Mouse (Mus musculus): ENCODE results near the gene Kcne1. TPM values are rescaled to one million over a fixed set of nuclear protein-coding genes. Genes with fewer than 3 reads are reported as not detected.

The Kcne1 gene
- total and polyA plus RNA-seq, 3 experiments = 6.9 to 36.5 (median 11.6) TPM

DNA sequence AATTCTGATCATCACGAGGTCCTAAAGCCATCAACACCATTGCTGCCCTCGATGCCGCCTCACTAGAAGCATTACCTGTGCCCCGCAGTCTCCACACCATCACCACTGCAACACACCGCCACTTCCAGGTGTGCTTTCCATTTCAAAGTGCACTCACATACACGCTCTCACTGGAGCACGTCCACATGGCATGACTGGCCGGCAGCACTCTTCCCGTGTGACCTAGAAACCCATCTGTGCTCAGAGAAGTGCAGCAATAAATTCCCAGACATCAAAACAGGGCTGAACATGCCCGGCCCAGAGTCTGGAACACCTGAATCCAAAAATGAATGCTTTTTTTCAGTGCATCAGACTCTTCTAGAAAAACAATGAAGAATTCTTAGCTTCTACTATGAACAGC is 31.4 kb downstream of the Kcne1 start:
- no peaks in the 10 kb centered on the region; the same call in 1 of the 2 replicates for H3K4me1 ChIP-seq (ENCODE audit: control insufficient read depth, insufficient read depth, low read length)
- H3K4me3 ChIP-seq = no peak overlapping the region
- no peak overlapping the region for H3K27ac ChIP-seq
- 93% methylated on average over 10 of the region's 10 CpGs for WGBS
- no peaks in the 10 kb centered on the region for H3K36me3 ChIP-seq (ENCODE audit: control insufficient read depth, insufficient read depth, low read length)
- no peak overlapping the region for H3K9ac ChIP-seq (ENCODE audit: low read depth, low read length)
- intact Hi-C loops (cut with DNase I) = no loop called here
- H3K27me3 ChIP-seq (ENCODE audit: control insufficient read depth, insufficient read depth, low read length) = no peaks in the 10 kb centered on the region
- DNase-seq = no peak
- no peaks in the 10 kb centered on the region for H3K79me2 ChIP-seq (replicated peaks; ENCODE audit: control insufficient read depth, insufficient read depth, low read length)
- TF ChIP-seq POLR2A (IDR thresholded peaks at IDR 0.05; ENCODE audit: insufficient read depth, low read depth, low read length) (no peak), CTCF (IDR thresholded peaks at IDR 0.05) (no peak), EP300 (IDR thresholded peaks at IDR 0.05; ENCODE audit: insufficient read depth, low read depth, low read length) (no peak)

GRCm38 (mm10) chr16:92325062-92325406 is 34.2 kb downstream of the Kcne1 start:
- no peak overlapping the region for H3K4me3 ChIP-seq
- no peaks in the 10 kb centered on the region for H3K4me1 ChIP-seq (ENCODE audit: control insufficient read depth, insufficient read depth, low read length)
- H3K36me3 ChIP-seq (ENCODE audit: control insufficient read depth, insufficient read depth, low read length) = no peaks in the 10 kb centered on the region
- no peak overlapping the region for H3K27ac ChIP-seq
- no peak for DNase-seq
- 68% methylated on average over 1 of the region's 1 CpGs for WGBS
- intact Hi-C loops (cut with DNase I) = no loop called here
- TF ChIP-seq POLR2A (IDR thresholded peaks at IDR 0.05; ENCODE audit: insufficient read depth, low read depth, low read length) = no peak
- TF ChIP-seq CTCF (IDR thresholded peaks at IDR 0.05) = no peak
- TF ChIP-seq EP300 (IDR thresholded peaks at IDR 0.05; ENCODE audit: insufficient read depth, low read depth, low read length) = no peak
- no peak overlapping the region for H3K9ac ChIP-seq (ENCODE audit: low read depth, low read length)
- H3K79me2 ChIP-seq (replicated peaks; ENCODE audit: control insufficient read depth, insufficient read depth, low read length) = no peaks in the 10 kb centered on the region
- no peaks in the 10 kb centered on the region for H3K27me3 ChIP-seq (ENCODE audit: control insufficient read depth, insufficient read depth, low read length)

DNA sequence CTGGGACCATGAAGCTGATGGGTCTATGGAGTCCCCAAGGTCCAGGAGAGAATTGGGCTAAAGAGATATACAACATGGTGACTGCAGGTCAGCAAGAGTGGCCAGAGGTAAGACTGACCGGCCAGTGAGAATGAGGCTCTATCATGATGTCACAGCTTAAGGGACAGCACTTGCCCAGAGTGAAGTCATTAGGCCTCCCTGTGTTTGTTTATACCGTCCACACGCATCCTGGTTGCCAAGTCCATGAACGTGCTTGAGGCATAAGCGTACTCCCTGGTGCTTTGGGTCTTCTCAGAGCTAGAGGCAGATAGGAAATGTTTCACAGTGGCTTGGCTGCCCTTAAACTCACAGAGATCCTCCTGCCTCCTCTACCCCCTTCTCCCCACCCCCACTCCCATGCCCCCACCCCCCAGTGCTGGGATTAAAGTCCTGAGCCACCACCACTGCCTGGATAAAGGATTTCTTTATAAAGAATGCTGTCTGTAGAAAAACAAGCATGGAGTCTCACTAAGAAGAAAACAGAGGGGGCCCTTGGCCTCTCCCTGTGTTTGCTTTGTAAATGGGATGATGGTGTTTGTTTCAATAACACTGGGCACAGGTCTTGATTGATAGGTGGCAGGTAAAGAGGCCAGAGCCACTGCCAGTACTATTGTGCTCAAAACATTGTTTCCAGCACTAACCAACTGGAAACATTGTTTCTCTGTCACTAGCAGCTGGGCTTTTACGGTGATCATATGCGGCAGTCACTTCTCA is 34.8 kb downstream of the Kcne1 start:
- WGBS = 52% methylated on average over 7 of the region's 7 CpGs

DNA sequence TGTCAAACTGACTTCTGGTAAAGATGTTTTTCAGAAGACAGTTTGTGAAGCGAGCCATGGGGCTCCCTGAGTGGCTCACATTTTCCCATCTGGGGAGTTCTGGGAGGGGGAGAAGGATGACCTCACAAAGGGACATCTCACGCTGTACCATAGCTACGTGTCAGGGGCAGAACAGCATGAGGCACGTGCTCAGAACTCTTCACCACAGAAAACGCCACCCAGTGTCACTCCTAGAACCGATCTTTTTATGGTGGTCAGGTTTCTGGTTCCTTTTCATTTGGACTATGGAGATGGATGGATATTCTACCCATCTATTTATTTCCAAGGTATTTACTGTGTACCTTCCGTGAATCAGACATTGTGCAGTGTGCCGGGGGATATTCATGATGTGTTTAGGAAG is 37.9 kb downstream of the Kcne1 start, which contains the start of gene Fam243:
Gene Fam243 (minus strand): TSS at position 101 of the 400 bp plus-strand sequence.
- Histone ChIP-seq H3K36me3 (ENCODE audit: control insufficient read depth, insufficient read depth, low read length) (no peaks in the 10 kb centered on the region), H3K79me2 (replicated peaks; ENCODE audit: control insufficient read depth, insufficient read depth, low read length) (no peaks in the 10 kb centered on the region), H3K27me3 (ENCODE audit: control insufficient read depth, insufficient read depth, low read length) (no peaks in the 10 kb centered on the region), H3K27ac (no peak within 1 kb of the TSS), H3K4me1 (ENCODE audit: control insufficient read depth, insufficient read depth, low read length) (no peaks in the 10 kb centered on the region), H3K9ac (ENCODE audit: low read depth, low read length) (no peak within 1 kb of the TSS), H3K4me3 (no peak within 1 kb of the TSS)
- no peak for DNase-seq
- TF ChIP-seq POLR2A (IDR thresholded peaks at IDR 0.05; ENCODE audit: insufficient read depth, low read depth, low read length) (no peak), EP300 (IDR thresholded peaks at IDR 0.05; ENCODE audit: insufficient read depth, low read depth, low read length) (no peak), CTCF (IDR thresholded peaks at IDR 0.05) (no peak)
- WGBS = 93% methylated on average over 8 of the region's 8 CpGs
- intact Hi-C loops (cut with DNase I) = no loop called here

More for the DNA sequence above, 34.8 kb downstream of the Kcne1 start:
- H3K36me3 ChIP-seq (ENCODE audit: control insufficient read depth, insufficient read depth, low read length) = no peaks in the 10 kb centered on the region
- no peak for TF ChIP-seq POLR2A (IDR thresholded peaks at IDR 0.05; ENCODE audit: insufficient read depth, low read depth, low read length)
- TF ChIP-seq CTCF (IDR thresholded peaks at IDR 0.05) = no peak
- TF ChIP-seq EP300 (IDR thresholded peaks at IDR 0.05; ENCODE audit: insufficient read depth, low read depth, low read length) = no peak
- no peak overlapping the region for H3K4me3 ChIP-seq
- no peak overlapping the region for H3K9ac ChIP-seq (ENCODE audit: low read depth, low read length)
- H3K79me2 ChIP-seq (replicated peaks; ENCODE audit: control insufficient read depth, insufficient read depth, low read length) = no peaks in the 10 kb centered on the region
- H3K27ac ChIP-seq = no peak overlapping the region
- no peak for DNase-seq
- H3K4me1 ChIP-seq (ENCODE audit: control insufficient read depth, insufficient read depth, low read length) = no peaks in the 10 kb centered on the region
- H3K27me3 ChIP-seq (ENCODE audit: control insufficient read depth, insufficient read depth, low read length) = no peaks in the 10 kb centered on the region
- intact Hi-C loops (cut with DNase I) = no loop called here

GRCm38 (mm10) chr16:92320361-92320760 is 38.9 kb downstream of the Kcne1 start:
- Histone ChIP-seq H3K4me1 (ENCODE audit: control insufficient read depth, insufficient read depth, low read length) (no peaks in the 10 kb centered on the region), H3K9ac (ENCODE audit: low read depth, low read length) (no peak overlapping the region), H3K79me2 (replicated peaks; ENCODE audit: control insufficient read depth, insufficient read depth, low read length) (no peaks in the 10 kb centered on the region), H3K27me3 (ENCODE audit: control insufficient read depth, insufficient read depth, low read length) (no peaks in the 10 kb centered on the region), H3K27ac (no peak overlapping the region), H3K36me3 (ENCODE audit: control insufficient read depth, insufficient read depth, low read length) (no peaks in the 10 kb centered on the region), H3K4me3 (no peak overlapping the region)
- WGBS = 88% methylated on average over 3 of the region's 3 CpGs
- intact Hi-C loops (cut with DNase I) = no loop called here
- no peak for DNase-seq
- TF ChIP-seq CTCF (IDR thresholded peaks at IDR 0.05) = no peak
- no peak for TF ChIP-seq POLR2A (IDR thresholded peaks at IDR 0.05; ENCODE audit: insufficient read depth, low read depth, low read length)
- TF ChIP-seq EP300 (IDR thresholded peaks at IDR 0.05; ENCODE audit: insufficient read depth, low read depth, low read length) = no peak

DNA sequence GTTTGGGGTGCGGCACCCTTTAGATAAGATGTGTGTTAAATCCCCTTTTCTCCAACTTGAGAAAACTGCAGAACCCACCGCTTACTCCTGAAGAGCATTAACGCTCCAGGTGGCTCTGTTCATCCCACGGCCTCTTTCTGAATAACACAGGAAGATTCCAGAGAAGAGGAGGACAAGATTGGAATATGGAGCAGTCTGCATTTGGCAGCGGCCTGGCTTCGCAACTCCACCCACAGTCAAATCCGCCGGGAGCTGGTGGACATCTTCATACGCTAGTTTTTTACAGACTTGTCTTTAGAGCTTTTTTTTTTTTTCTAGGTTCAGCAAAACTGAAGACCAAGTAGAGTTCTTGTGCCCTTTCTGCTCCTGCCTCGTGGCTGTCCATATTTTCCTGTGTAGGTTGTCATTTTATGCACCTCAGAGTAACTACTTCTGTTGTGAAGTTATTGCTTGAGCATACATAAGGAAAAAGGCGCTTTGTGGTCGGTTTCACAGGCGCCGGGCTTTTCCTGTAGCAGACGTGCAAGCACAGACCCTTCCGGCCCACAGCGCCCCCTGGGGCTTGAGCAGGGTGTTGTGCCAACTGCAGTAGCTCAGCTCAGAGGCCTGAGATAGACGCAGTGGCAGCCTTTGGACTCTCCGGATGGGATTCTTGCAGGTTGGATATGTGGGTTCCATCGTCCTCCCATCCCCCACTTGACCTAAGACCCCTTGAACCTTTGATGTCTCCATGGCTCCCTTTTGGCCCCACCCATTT is 39.7 kb downstream of the Kcne1 start:
- H3K27ac ChIP-seq = no peak overlapping the region
- no peak overlapping the region for H3K4me3 ChIP-seq
- TF ChIP-seq CTCF (IDR thresholded peaks at IDR 0.05) (peak; percentile 72), POLR2A (IDR thresholded peaks at IDR 0.05; ENCODE audit: insufficient read depth, low read depth, low read length) (no peak)
- H3K9ac ChIP-seq (ENCODE audit: low read depth, low read length) = no peak overlapping the region
- H3K4me1 ChIP-seq (ENCODE audit: control insufficient read depth, insufficient read depth, low read length) = no peaks in the 10 kb centered on the region
- intact Hi-C loops (cut with DNase I) = no loop called here
- no peaks in the 10 kb centered on the region for H3K27me3 ChIP-seq (ENCODE audit: control insufficient read depth, insufficient read depth, low read length)
- H3K36me3 ChIP-seq (ENCODE audit: control insufficient read depth, insufficient read depth, low read length) = no peaks in the 10 kb centered on the region
- peak; percentile 41 to 60 for DNase-seq
- no peaks in the 10 kb centered on the region for H3K79me2 ChIP-seq (replicated peaks; ENCODE audit: control insufficient read depth, insufficient read depth, low read length)
- WGBS = 55% methylated on average over 20 of the region's 20 CpGs

Data from heart, adult 2 months (tissue).